Mouse (Mus musculus): Measurements from ENCODE around the gene Zbtb49. TPM values are rescaled to one million over a fixed set of nuclear protein-coding genes. Genes with fewer than 3 reads are reported as not detected.

Zbtb49 gene
- polyA plus RNA-seq, 1 experiment, result 18.7 TPM

GRCm38 (mm10) chr5:38190907-38191306, 29.4 kb downstream of the Zbtb49 start:
- TF ChIP-seq CTCF (IDR thresholded peaks at IDR 0.05; ENCODE audit: borderline replicate concordance, insufficient read depth, low read depth, low read length) (no peak), POLR2A (IDR thresholded peaks at IDR 0.05; ENCODE audit: borderline replicate concordance, insufficient read depth, low read length) (no peak)
- H3K27ac ChIP-seq (ENCODE audit: insufficient read depth, low read length), result no peak overlapping the region
- no peak for DNase-seq
- H3K4me3 ChIP-seq (replicated peaks; ENCODE audit: insufficient read depth, low read depth, low read length), result no peak overlapping the region
- H3K27me3 ChIP-seq (ENCODE audit: control insufficient read depth, insufficient read depth, low read length), result no peaks in the 10 kb centered on the region
- H3K4me1 ChIP-seq (ENCODE audit: control insufficient read depth, insufficient read depth, low read length), result no peaks in the 10 kb centered on the region
- 92% methylated on average over 3 of the region's 3 CpGs for WGBS

- no peaks in the 10 kb centered on the region for H3K27me3 ChIP-seq (ENCODE audit: control insufficient read depth, insufficient read depth, low read length)
- H3K27ac ChIP-seq (ENCODE audit: insufficient read depth, low read length), result no peak overlapping the region
- no peak for TF ChIP-seq POLR2A (IDR thresholded peaks at IDR 0.05; ENCODE audit: borderline replicate concordance, insufficient read depth, low read length)
- no peak for TF ChIP-seq CTCF (IDR thresholded peaks at IDR 0.05; ENCODE audit: borderline replicate concordance, insufficient read depth, low read depth, low read length)
- WGBS, result 86% methylated on average over 2 of the region's 2 CpGs
- H3K4me1 ChIP-seq (ENCODE audit: control insufficient read depth, insufficient read depth, low read length), result no peaks in the 10 kb centered on the region
- no peak for DNase-seq
- no peak overlapping the region for H3K4me3 ChIP-seq (replicated peaks; ENCODE audit: insufficient read depth, low read depth, low read length)
Observed at GRCm38 (mm10) chr5:38187006-38187405, 33.3 kb downstream of the Zbtb49 start.

- Histone ChIP-seq H3K4me3 (replicated peaks; ENCODE audit: insufficient read depth, low read depth, low read length) (no peak overlapping the region), H3K27ac (ENCODE audit: insufficient read depth, low read length) (no peak overlapping the region), H3K27me3 (ENCODE audit: control insufficient read depth, insufficient read depth, low read length) (no peaks in the 10 kb centered on the region), H3K4me1 (ENCODE audit: control insufficient read depth, insufficient read depth, low read length) (no peaks in the 10 kb centered on the region)
- DNase-seq, result no peak
- 83% methylated on average over 6 of the region's 6 CpGs for WGBS
- TF ChIP-seq POLR2A (IDR thresholded peaks at IDR 0.05; ENCODE audit: borderline replicate concordance, insufficient read depth, low read length) (no peak), CTCF (IDR thresholded peaks at IDR 0.05; ENCODE audit: borderline replicate concordance, insufficient read depth, low read depth, low read length) (no peak)
Observed at GRCm38 (mm10) chr5:38184688-38185285, 35.5 kb downstream of the Zbtb49 start.

- Histone ChIP-seq H3K27me3 (ENCODE audit: control insufficient read depth, insufficient read depth, low read length) (no peaks in the 10 kb centered on the region), H3K4me3 (replicated peaks; ENCODE audit: insufficient read depth, low read depth, low read length) (no peak overlapping the region), H3K4me1 (ENCODE audit: control insufficient read depth, insufficient read depth, low read length) (no peaks in the 10 kb centered on the region), H3K27ac (ENCODE audit: insufficient read depth, low read length) (no peak overlapping the region)
- no peak for DNase-seq
- no peak for TF ChIP-seq POLR2A (IDR thresholded peaks at IDR 0.05; ENCODE audit: borderline replicate concordance, insufficient read depth, low read length)
- 68% methylated on average over 16 of the region's 16 CpGs for WGBS
Observed at GRCm38 (mm10) chr5:38174256-38174912, 45.9 kb downstream of the Zbtb49 start.

GRCm38 (mm10) chr5:38173766-38174165, 46.5 kb downstream of the Zbtb49 start:
- Histone ChIP-seq H3K27me3 (ENCODE audit: control insufficient read depth, insufficient read depth, low read length) (no peaks in the 10 kb centered on the region), H3K4me1 (ENCODE audit: control insufficient read depth, insufficient read depth, low read length) (no peaks in the 10 kb centered on the region), H3K27ac (ENCODE audit: insufficient read depth, low read length) (no peak overlapping the region), H3K4me3 (replicated peaks; ENCODE audit: insufficient read depth, low read depth, low read length) (no peak overlapping the region)
- TF ChIP-seq CTCF (IDR thresholded peaks at IDR 0.05; ENCODE audit: borderline replicate concordance, insufficient read depth, low read depth, low read length), result no peak
- TF ChIP-seq POLR2A (IDR thresholded peaks at IDR 0.05; ENCODE audit: borderline replicate concordance, insufficient read depth, low read length), result no peak
- no peak for DNase-seq
- 52% methylated on average over 5 of the region's 5 CpGs for WGBS

GRCm38 (mm10) chr5:38168497-38168896, 51.8 kb downstream of the Zbtb49 start:
- no peak overlapping the region for H3K27ac ChIP-seq (ENCODE audit: insufficient read depth, low read length)
- no peak overlapping the region for H3K4me3 ChIP-seq (replicated peaks; ENCODE audit: insufficient read depth, low read depth, low read length)
- 63% methylated on average over 11 of the region's 11 CpGs for WGBS
- H3K4me1 ChIP-seq (ENCODE audit: control insufficient read depth, insufficient read depth, low read length), result no peaks in the 10 kb centered on the region
- no peaks in the 10 kb centered on the region for H3K27me3 ChIP-seq (ENCODE audit: control insufficient read depth, insufficient read depth, low read length)
- DNase-seq, result no peak
- no peak for TF ChIP-seq POLR2A (IDR thresholded peaks at IDR 0.05; ENCODE audit: borderline replicate concordance, insufficient read depth, low read length)
- TF ChIP-seq CTCF (IDR thresholded peaks at IDR 0.05; ENCODE audit: borderline replicate concordance, insufficient read depth, low read depth, low read length), result no peak

- H3K4me1 ChIP-seq (ENCODE audit: control insufficient read depth, insufficient read depth, low read length), result peaks cover 15% of the 10 kb centered on the region
- DNase-seq, result peak in 1 of 2 experiments; percentile 46
- peak within 1 kb of the TSS; percentile 82 for H3K4me3 ChIP-seq (replicated peaks; ENCODE audit: insufficient read depth, low read depth, low read length)
- TF ChIP-seq POLR2A (IDR thresholded peaks at IDR 0.05; ENCODE audit: borderline replicate concordance, insufficient read depth, low read length) (no peak), CTCF (IDR thresholded peaks at IDR 0.05; ENCODE audit: borderline replicate concordance, insufficient read depth, low read depth, low read length) (no peak)
- 14% methylated on average over 35 of the region's 35 CpGs for WGBS
- peak within 1 kb of the TSS; percentile 84 for H3K27ac ChIP-seq (ENCODE audit: insufficient read depth, low read length)
- H3K27me3 ChIP-seq (ENCODE audit: control insufficient read depth, insufficient read depth, low read length), result no peaks in the 10 kb centered on the region
Observed at GRCm38 (mm10) chr5:38159634-38160413, 60.4 kb downstream of the Zbtb49 start, which contains the start of gene Nsg1. Nsg1 (minus strand) TSS chr5:38159907.

Measured in cerebellum, adult 2 months (tissue).